Comparison of ENCODE assay signal across 25 mouse cellular contexts in genomic region chr5:127996526-127997245, GRCm38 (mm10).
DNase-seq lines count a peak whose midpoint lies in the region; ATAC-seq and TF ChIP-seq lines count a peak whose summit lies in the region.
"Had no signal": no experiment of that assay in that cellular context is flagged by ENCODE, and none has a peak within 500 bp of the region (broad histone marks: within the 10 kb centered on the region; RNA-seq: fewer than 3 reads in every experiment).

No protein-coding gene starts in this region.

- H3K9me3 ChIP-seq in forebrain, postnatal 0 days (ENCODE audit: low read length): no peaks in the 10 kb centered on the region
- H3K9me3 ChIP-seq in forebrain, embryonic 10.5 days: no peaks in the 10 kb centered on the region
- H3K9me3 ChIP-seq: embryonic facial prominence, embryonic 15.5 days; forebrain, embryonic 15.5 days; heart, embryonic 10.5 days; hindbrain, embryonic 13.5 days had no signal

- peak; percentile 48; the same call in 1 of the 2 replicates for ATAC-seq in forebrain, postnatal 0 days
- ATAC-seq: CD4-positive, CD25-positive, alpha-beta regulatory T cell, adult 4 months; forebrain, embryonic 15.5 days; hindbrain, postnatal 0 days had no signal

- WGBS in forebrain, postnatal 0 days: 71% methylated on average over 10 of the region's 10 CpGs
- WGBS in forebrain, embryonic 10.5 days: 88% methylated on average over 10 of the region's 10 CpGs

- DNase-seq in forebrain, postnatal 0 days: peak; percentile 55
- DNase-seq in forebrain, embryonic 10.5 days (ENCODE audit: extremely low spot score, low spot score): no peak
- DNase-seq in left cerebral cortex, adult 2 months (ENCODE audit: extremely low spot score in 1 of 2, low spot score in 2 of 2): no peak
- DNase-seq in left cerebral cortex, postnatal 4 days: no peak
- DNase-seq in right cerebral cortex, postnatal 25 days: peak; percentile 23
- DNase-seq in right cerebral cortex, postnatal 4 days: no peak
- DNase-seq in telencephalon, adult 2 months (ENCODE audit: low read depth, low spot score): peak; percentile 67
- no peak for DNase-seq in layer of hippocampus, adult 2 months (ENCODE audit: low spot score in 2 of 2)
- DNase-seq: adrenal gland, postnatal 10 days; B cell, adult 2 months; cerebellum, adult 18-20 months; cerebellum, adult 9-11 months; embryo, embryonic 11 days; gastrocnemius, adult 2 months; gastrocnemius, postnatal 25 days; heart, adult 18-20 months; heart, postnatal 10 days had no signal

- H3K4me2 ChIP-seq in forebrain, postnatal 0 days (ENCODE audit: low read depth): no peak overlapping the region
- H3K4me2 ChIP-seq: embryonic facial prominence, embryonic 15.5 days; forebrain, embryonic 15.5 days; hindbrain, embryonic 13.5 days had no signal

- no peaks in the 10 kb centered on the region for H3K27me3 ChIP-seq in forebrain, postnatal 0 days (ENCODE audit: insufficient read depth, low read length)
- no peaks in the 10 kb centered on the region for H3K27me3 ChIP-seq in forebrain, embryonic 10.5 days (ENCODE audit: poor library complexity, severe bottlenecking)
- H3K27me3 ChIP-seq: embryonic facial prominence, embryonic 15.5 days; forebrain, embryonic 15.5 days; hindbrain, embryonic 13.5 days had no signal

- intact Hi-C loops in left cerebral cortex, adult 2 months (cut with DNase I): loop anchor here (2.0 kb wide), 1 partner anchor 40 kb away; no protein-coding TSS in a partner anchor
- intact Hi-C loops in left cerebral cortex, postnatal 4 days (cut with DNase I): no loop called here

- H3K9ac ChIP-seq in forebrain, postnatal 0 days: no peak overlapping the region
- H3K9ac ChIP-seq: embryonic facial prominence, embryonic 15.5 days; forebrain, embryonic 15.5 days; hindbrain, embryonic 13.5 days had no signal

- no peaks in the 10 kb centered on the region for H3K36me3 ChIP-seq in forebrain, postnatal 0 days (ENCODE audit: insufficient read depth)
- no peaks in the 10 kb centered on the region for H3K36me3 ChIP-seq in forebrain, embryonic 10.5 days (replicated peaks)
- H3K36me3 ChIP-seq: embryonic facial prominence, embryonic 15.5 days; forebrain, embryonic 15.5 days; G1E; heart, embryonic 10.5 days; hindbrain, embryonic 13.5 days had no signal

- TF ChIP-seq CTCF in forebrain, postnatal 0 days (IDR thresholded peaks at IDR 0.05; ENCODE audit: low read depth): no peak
- TF ChIP-seq CTCF in left cerebral cortex, adult 2 months (IDR thresholded peaks at IDR 0.05): no peak
- TF ChIP-seq CTCF in layer of hippocampus, adult 2 months (conservative IDR thresholded peaks at IDR 0.05): no peak

- H3K27ac ChIP-seq in forebrain, postnatal 0 days (ENCODE audit: low read depth, low read length): no peak overlapping the region
- H3K27ac ChIP-seq in forebrain, embryonic 10.5 days: no peak overlapping the region
- H3K27ac ChIP-seq in left cerebral cortex, adult 2 months: peak overlapping the region; percentile 72
- no peak overlapping the region for H3K27ac ChIP-seq in layer of hippocampus, adult 2 months
- H3K27ac ChIP-seq: embryonic facial prominence, embryonic 15.5 days; forebrain, embryonic 15.5 days; gastrocnemius, adult 2 months; heart, embryonic 10.5 days; hindbrain, embryonic 13.5 days; hindbrain, postnatal 0 days had no signal

- H3K4me1 ChIP-seq in forebrain, postnatal 0 days (ENCODE audit: insufficient read depth): no peaks in the 10 kb centered on the region
- H3K4me1 ChIP-seq in forebrain, embryonic 10.5 days: peaks cover 7% of the 10 kb centered on the region; the same call in 1 of the 2 replicates
- H3K4me1 ChIP-seq: embryonic facial prominence, embryonic 15.5 days; forebrain, embryonic 15.5 days; heart, embryonic 10.5 days; hindbrain, embryonic 13.5 days had no signal

- no peak overlapping the region for H3K4me3 ChIP-seq in forebrain, postnatal 0 days (ENCODE audit: low read depth, low read length)
- no peak overlapping the region for H3K4me3 ChIP-seq in forebrain, embryonic 10.5 days
- no peak overlapping the region for H3K4me3 ChIP-seq in left cerebral cortex, adult 2 months
- H3K4me3 ChIP-seq in layer of hippocampus, adult 2 months: no peak overlapping the region
- H3K4me3 ChIP-seq: embryonic facial prominence, embryonic 15.5 days; erythroblast, embryonic 14.5 days; forebrain, embryonic 15.5 days; gastrocnemius, adult 2 months; heart, embryonic 10.5 days; hindbrain, embryonic 13.5 days had no signal

Comparison
In these comparisons a context has a peak if more than half of its experiments do, and no peak if none do; other contexts are left out.
1. DNase-seq: peak in forebrain, postnatal 0 days (single experiment), right cerebral cortex, postnatal 25 days (single experiment) and telencephalon, adult 2 months (single experiment); none in forebrain, embryonic 10.5 days (single experiment), left cerebral cortex, adult 2 months (0 of 2), left cerebral cortex, postnatal 4 days (single experiment), right cerebral cortex, postnatal 4 days (single experiment) and layer of hippocampus, adult 2 months (0 of 2).